Mouse (Mus musculus) CD4-positive helper T cell, adult 2 months (primary cell): ENCODE results near the gene Pik3ap1.

Experiments
- DNase-seq: peaks from one replicate; pipeline ENCODE4 v3.0.0-alpha.2; 2012; ENCODE audit warnings: low read depth, missing footprints, low spot score

The Pik3ap1 gene

DNA sequence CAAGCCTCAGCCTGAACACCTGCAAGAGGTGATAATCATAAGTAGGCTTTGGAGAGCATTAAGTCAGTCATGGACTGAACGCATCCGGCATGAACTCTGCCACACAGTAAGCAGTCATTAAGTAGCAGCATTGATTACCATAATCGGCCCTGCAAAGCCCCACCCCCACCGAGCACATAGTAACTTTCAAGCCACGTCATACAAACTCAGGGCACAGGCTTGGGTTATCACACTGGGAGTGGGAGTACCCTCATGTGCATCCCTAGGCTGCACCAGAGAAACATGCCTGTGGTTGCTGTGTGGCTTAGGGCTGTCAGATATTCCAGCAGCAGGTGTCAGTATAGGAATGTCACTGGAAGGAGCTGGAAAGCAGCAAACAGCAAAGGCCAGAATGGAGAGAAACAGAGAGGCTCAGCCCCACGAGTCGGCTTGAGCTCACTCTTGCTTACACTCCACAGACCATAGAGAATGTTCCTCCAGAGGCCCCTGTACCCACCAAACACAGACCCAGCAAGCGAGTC is 105.1 kb downstream of the Pik3ap1 start:
- DNase-seq: no peak

DNA sequence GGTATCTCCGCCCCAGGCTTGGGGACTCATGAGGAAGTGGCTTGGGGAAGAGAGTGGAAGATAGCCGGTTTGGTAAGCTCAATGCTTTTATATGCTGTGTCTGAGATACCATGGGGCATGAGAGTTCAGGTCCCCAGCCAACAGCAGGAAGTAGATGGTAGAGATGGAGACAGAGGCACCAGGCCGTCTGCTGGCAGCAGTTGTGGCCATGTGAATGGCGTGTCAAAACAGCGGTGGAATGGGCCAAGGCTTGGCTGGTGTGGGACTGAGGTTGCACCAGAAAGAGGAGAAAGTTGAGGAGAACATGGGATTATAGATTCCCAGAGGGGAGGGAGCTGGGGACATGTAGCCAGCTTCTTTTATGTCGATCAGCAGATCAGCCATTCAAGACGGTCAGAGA is 106.3 kb downstream of the Pik3ap1 start:
- DNase-seq: no peak

DNA sequence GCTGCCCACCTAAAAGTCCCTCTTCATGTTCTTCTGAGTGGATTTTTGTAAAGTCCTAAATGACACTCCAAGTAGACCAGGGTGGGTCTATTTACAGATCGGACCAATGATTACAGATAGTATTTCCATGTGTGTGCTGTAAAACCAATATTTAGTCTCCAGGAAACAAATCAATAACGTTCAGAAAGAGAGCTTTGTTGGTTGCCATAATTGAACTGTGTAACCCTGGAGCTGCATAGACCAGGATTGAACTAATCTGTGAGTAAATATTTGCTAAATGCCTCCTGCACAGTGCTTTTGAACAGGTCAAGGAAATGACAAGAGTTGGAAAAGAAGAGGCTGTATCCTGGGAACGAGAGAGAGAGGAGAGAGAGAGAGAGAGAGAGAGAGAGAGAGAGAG is 109.3 kb downstream of the Pik3ap1 start:
- DNase-seq: no peak

DNA sequence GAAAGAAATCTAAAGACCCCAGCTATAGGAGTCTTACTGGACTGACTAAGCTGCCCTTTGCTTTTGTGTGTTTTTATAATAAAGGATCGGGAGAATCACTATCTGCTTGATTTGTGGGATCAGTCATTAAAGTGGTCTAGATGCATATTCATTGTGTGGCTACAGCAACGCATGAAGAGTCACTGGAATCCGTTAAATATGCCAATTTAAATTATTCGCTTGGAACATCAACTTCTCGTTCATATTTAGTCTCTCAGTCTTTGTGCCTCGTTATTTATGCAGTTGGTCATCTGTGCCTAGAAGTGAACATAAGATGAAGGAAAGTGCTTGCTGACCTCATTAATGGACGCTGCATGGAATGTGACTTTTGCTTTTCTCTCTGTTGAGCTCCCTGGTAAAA is 114.0 kb downstream of the Pik3ap1 start:
- no peak for DNase-seq

DNA sequence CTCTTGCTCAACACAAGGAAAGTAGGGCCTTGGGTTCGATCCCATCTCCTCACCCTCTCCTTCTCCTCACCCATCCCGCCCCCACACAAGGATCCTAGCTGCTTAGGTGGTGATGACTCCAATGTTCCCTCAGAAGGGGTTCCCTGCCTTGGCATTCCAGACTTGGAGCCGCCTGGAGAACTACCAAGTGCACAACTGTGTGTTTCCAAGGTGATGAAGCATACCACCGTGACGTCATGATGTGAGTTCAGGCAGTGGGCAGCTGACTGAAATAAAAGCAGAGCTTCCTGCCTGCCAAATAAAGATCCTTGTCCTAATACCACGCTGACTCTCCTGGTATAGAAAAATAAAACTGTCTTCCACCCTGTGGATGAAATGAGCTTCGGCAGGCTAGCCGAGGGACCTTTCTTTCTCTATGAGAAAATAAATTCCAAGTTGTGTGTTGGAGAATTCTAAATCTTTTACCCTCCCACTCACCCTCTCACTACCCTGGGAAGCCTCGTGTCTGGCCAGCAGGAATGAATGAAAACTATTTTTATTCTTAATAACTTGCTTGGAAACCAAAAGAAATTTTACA is 114.7 kb downstream of the Pik3ap1 start:
- no peak for DNase-seq

DNA sequence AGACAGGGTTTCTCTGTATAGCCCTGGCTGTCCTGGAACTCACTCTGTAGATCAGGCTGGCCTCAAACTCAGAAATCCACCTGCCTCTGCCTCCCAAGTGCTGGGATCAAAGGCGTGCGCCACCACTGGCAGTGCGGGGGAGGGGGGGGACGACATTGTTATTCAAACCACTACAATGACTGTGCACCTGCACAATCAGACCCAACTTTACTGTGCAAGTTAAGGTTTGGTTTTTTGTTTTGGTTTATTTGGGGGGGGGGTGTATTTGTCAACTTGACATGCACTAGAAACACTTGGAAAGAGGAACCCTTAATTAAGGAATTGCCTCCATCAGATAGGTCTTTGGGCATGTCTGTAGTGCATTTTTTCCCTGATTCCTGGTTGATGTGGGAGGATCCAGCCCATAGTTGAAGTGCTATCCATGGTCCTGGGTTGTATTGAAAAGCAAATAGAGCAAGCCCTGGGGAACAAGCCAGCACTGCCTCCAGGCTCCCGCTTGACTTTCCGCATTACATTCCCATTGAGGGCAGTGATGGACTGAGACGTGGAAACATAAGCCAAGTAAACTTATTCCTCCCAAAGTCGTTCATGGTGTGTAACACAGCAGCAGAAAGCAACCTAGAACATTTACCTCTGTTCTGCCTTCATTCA is 118.5 kb downstream of the Pik3ap1 start:
- DNase-seq: no peak

DNA sequence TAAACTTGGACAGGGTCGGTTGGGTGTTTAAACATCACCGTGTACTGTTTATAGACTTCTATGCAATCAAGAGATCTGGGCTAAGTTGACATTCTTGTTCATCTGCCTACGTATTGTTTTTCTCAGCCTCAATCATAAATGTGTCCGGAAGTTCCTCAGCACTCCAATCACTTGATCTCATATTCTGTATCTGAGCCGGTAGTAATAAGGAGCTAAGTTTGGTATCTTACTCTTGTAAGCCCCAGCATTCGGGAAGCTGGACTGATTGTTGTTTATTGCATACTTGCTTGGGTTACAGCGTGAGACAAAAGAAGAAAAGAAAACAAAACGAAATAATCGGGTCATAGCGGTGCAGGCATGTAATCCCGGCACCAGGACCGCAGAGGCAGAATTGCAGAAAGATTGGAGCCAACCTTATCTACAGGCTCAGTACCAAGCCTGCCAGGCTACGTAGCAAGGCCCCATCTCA is 120.5 kb downstream of the Pik3ap1 start:
- DNase-seq: peak; percentile 77

DNA sequence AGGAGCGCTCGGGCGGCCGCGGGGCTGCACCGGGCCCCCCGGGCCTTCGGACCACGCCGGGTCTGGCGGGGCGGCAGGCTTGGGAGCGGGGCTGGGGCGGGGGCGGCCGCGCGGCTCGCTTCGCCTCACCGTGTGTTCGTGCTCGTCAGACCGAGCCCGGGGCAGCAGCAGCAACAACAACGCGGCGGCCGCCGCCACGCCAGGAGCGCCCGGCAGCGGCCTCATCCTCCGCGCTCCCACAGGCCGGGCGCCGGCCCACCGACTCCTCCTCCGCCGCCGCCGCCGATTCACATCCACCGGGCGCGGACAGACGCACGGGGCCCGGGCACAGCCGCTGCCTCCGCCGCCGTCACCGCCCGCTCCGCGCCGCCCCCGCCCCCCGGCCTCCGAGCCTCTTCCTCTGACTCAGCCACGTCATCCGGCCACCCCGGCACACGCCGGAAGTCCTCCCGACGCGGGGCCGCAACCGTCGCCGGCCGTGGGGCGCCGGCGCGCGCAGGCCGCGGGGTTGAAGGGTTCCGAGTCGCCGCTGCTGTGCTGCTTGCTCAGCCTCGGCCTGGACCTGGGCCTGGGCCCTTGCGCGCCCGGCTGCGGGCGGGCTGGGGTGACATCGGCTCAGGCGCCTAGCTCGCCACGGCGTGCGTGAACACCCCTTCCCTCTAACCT is 121.1 kb downstream of the Pik3ap1 start, which contains the start of gene Tm9sf3:
TSS of gene Tm9sf3 (minus strand) at position 368 of the 666 bp plus-strand sequence.
- peak; percentile 92 for DNase-seq

DNA sequence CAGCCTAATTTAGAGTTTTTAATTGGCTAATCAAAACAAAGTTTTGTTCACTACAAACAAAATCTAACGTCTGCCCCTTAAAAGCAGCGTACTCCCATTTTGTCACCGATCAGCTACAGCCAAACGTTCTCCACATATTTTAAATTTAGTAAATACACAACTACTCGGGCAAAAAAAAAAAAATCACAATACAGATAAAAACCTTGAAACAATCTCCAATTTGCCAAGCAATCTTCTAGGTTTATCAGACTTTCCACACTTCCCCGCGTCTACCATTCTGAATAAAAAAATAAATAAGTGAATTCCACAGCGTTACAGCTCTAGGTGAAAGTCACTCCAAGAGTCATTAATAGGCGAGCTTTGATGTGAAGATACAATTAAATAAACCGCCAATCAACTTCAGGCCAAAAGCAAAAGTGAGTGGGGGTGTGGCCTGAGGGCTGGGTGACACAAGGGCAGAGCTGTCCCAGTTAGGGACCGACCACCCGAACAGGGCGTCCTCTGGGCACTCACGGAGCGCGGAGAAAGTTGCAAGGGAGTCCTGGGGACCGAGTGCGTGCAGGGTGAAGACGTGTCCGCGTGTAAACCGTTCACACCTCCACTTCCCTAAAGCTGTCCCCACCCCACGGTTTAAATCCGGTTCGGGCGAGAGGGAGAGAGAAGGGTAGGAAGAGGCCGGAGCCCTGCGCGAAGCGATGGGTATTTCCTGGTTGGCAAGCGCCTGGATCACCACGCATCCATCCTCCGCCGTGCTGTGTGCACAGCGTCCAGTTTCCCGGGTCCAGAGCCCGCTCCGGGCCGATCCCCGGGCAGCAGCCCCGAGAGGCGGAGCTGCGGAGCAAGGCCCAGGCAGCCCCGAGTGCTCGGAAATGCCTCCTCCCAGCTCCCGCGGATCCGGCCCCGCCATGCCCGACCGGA is 121.9 kb downstream of the Pik3ap1 start:
- DNase-seq: peak; percentile 80

DNA sequence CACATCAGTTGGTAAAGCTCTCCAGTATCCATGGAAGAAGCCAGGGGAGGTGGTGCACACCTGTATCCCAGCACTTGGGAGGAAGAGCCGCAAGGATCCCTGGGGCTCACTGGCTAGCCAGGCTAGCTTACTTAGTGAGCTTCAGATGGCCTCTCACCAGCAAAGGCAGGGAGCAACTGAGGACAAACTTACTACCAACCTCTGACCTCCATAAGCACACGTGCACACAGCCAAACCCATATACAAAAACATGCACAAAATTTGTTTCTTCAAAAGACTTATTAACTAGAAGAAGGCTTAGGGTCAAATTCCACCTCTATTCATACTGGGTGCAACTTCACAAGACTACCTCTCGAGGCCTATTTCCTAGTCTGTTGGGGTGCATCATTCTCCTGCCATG is 124.2 kb downstream of the Pik3ap1 start:
- DNase-seq: no peak

DNA sequence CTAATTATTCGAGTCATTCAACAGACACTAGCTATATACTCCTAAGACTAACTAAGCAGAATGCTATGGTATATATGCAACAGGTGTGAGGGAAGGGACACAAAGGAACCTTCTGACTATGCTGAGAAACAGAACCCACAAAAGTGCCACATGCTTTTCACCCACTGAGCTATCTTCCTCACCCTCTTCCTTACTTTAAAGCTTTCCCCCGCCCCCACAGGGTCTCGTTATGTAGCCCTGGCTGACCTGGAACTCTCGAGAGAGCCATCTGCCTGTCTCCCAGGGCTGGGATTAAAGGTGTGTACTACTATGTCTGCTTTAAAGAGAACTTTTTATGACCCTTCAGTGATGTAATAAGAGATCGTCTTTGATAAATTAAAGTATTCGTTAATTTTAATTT is 125.6 kb downstream of the Pik3ap1 start:
- no peak for DNase-seq

DNA sequence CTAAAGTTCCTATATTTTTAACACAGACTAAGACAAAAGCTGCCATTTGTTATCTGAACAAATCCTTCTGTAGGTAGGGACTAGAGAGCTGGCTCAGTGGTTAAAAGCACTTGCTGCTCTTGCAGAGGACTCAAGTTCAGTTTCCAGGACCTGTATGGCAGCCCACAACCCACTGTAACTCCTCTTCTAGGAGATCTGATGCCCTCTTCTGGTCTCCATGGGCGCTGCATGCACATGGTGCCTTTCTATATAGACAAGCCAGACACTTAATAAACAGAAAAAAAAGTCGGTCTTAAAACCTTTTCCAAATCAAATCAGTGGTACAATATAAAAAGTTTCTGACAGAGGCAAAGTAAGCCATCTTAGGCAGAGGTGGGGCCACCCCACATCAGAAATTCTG is 126.2 kb downstream of the Pik3ap1 start:
- peak; percentile 75 for DNase-seq

DNA sequence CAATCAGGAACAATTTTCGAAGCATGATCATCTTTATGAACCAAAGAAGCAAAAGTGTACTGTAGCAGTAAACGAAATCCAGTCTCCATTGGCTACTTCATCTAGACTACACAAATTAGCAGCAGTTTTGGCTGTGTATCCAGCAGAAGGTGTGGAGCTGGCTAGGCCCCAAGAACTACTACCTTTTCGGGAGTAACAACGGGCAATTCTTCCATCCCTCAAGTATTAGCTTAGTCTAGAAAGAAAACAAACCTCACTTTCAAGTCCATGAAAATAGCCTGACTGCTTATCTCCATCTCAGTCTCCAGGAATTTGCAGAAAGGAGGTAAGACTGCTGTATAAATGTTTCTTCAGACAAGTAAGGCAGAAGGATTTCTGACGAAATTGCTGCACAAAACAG is 130.3 kb downstream of the Pik3ap1 start:
- DNase-seq: no peak

DNA sequence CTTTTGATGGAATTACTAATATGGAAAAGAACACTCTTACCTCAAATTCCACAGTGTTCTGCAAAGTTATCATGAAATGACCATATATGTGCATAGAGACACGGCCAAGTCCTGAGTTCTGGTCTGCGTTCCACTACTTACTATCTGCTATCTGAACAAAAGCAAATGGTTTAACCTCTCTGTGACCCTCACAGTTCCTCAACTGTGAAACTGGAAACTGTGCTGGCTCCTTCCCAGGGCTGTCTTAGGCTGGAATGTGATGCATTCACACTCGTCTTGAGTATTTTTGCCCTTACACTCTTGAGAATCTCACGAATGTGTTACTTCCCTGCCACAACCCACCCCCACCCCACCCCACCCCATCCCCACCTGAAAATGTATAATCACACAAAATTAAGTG is 135.9 kb downstream of the Pik3ap1 start:
- DNase-seq: no peak

DNA sequence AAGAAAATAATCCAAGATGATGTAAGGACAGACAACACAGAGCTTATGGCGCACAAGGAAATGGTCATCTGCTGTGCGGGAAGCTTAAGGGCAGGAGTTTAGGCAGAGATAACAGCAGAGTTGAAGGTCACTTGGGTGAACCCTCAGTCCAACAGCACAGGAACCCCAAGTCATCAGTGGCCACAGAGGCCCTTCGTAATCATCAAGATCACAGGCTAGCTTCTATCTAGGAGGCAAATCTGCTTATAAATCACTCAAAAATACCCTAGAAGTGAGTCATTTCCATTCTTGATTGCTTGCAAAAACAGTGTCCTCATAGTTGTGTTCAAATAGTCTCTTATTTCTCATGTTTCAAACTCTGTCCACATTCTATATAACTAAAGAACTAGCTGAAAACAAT is 136.6 kb downstream of the Pik3ap1 start:
- no peak for DNase-seq

DNA sequence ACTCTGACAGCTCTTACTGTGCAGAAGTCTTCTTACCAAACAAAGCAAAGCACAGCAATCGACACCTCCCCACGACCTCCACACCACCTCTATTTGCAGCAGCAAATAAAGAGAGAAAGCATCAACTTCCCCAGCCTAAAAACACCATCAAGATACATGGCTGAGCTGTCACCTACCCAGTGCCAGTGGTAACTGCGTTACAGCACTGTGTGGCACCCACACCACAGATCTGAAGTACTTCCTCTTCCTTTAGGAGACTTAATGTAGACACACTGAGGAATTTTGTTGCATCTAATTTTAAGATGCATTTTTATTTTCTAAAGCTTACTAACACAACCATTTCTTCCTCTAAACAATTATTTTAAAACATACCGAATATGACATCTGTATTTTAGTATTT is 138.6 kb downstream of the Pik3ap1 start:
- no peak for DNase-seq

DNA sequence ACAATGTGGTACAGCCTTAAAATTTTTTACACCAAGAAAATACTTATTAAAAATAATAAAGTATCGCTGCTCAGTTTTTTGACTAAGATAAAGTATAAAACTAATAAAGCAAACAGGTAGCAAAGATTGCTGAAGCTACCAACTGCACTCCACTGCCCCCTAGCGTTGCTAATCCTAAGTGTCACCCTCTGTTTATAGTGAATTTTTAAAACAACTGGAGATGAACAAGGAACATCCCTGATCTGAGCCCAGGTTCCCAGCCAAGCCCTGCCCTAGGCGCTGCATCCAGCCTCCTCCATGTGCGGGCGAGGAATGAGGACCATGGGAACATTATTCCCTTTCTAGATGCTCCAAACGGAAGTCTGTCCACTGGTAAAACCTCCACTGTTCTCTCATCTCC is 140.3 kb downstream of the Pik3ap1 start:
- DNase-seq: peak; percentile 31

DNA sequence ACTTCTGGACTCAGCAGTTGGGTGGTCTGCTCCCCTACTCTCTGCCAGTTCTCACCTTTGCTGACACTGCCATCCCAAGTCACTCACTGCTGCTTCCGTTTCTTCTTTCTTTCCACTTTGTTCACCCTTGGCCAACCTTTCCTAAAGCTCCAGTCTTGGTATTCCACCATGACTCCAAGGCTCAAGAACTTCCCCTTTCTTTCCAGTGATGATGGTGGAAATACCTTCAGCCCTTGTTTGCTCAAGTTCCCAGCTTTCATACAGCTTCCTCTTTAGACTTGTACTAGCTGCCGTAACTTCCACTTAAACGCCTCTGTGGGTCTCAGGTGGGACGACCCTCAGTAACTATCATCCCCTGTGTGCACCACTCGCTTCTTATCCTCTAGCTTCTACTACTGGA is 142.9 kb downstream of the Pik3ap1 start:
- no peak for DNase-seq

DNA sequence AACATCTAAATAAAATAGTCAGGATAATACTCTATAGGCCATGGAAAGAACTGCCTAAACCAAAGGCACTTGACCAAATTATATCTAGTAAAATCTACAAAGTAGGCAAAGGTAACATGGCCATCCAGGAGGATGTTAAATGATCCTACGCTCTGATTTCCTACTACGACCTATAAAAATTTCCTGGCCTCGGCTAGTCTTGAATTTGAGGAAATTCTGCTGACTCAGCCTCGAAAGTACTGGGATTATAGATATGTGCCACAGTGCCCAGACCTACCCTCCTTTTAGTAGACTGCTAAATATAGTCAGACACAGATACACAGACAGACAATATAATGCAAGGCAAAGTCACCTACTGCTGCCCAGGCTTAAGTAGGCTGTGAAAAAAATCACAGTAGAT is 151.2 kb downstream of the Pik3ap1 start:
- no peak for DNase-seq
